Mouse (Mus musculus) MEL (cell line): ENCODE measurements around the gene Zmiz1.

Experiments
- MAX ChIP-seq: IDR thresholded peaks from 2 replicates; pipeline ENCODE4 v1.6.1; 2011; ENCODE audit warnings: low read length, improper control_type of control experiment
- POLR2AphosphoS2 ChIP-seq: IDR thresholded peaks from 2 replicates; pipeline ENCODE4 v1.6.1; 2011; ENCODE audit warnings: low read length, improper control_type of control experiment
- ZC3H11A ChIP-seq: IDR thresholded peaks from 2 replicates; pipeline ENCODE4 v1.6.1; 2012; ENCODE audit warnings: low read depth, mild to moderate bottlenecking, inconsistent platforms, low read length, improper control_type of control experiment

DNA sequence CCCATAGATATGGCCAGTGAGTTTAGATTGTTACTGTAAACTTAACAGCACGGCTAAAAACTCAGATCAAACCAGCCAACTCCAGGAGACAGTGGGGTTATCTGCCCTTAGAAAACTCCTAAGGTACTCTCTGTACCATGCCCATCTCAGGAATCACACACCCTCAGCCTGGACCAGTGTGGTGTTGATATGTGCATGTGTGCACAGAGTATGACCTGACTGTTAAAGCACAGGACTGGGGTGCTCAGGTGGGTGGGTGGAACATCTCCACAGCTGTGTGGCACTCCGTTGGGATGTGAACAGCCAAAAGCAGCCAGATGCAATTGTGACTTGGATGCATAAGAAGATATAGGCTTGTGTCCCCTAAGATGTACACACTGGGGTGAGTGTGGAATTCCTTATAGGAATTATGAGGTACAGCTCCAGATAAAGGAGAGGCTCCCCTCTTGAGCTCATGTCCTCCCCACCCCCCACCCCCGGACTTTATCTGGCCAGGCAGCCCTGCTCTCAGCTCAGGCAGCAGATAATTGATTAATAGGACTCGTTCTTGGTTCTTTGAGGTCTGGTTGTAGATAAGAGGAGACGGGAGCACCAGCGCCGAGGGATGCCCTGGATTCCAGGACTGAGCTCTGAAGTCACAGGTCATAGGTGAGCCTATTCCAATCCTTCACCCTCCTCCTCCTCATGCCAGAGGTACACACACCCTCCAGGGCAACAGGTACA is 35.1 kb upstream of the Zmiz1 start:
- TF ChIP-seq POLR2AphosphoS2: no peak
- no peak for TF ChIP-seq ZC3H11A
- TF ChIP-seq MAX: no peak
